Mouse (Mus musculus) midbrain, embryonic 14.5 days (tissue): ENCODE results near the gene Hpn. TPM values are rescaled to one million over a fixed set of nuclear protein-coding genes. Genes with fewer than 3 reads are reported as not detected.

Source experiments
- ATAC-seq: fragments of 200-750 bp; cut with Nextera tagmentation; 2 replicates; pipeline ENCODE4 v1.8.0; 2017; ENCODE audit warnings: moderate number of reproducible peaks, moderate library complexity; ENCODE audit not compliant: low FRiP score, low TSS enrichment
- DNase-seq: peaks from one replicate; pipeline ENCODE4 v3.0.0-alpha.2; 2015
- H3K27ac ChIP-seq: fragments of 300-500 bp; sonication (generic); replicated peaks from 2 replicates; pipeline ENCODE4 v1.5.1; 2014; ENCODE audit warnings: mild to moderate bottlenecking, low read depth, low read length, moderate library complexity
- H3K27me3 ChIP-seq: fragments of 300-500 bp; sonication (generic); 2 replicates; pipeline ENCODE4 v1.6.1; 2014; ENCODE audit warnings: low read length, control low read depth, mixed read lengths; ENCODE audit not compliant: control insufficient read depth, insufficient read depth
- H3K36me3 ChIP-seq: fragments of 300-500 bp; sonication (generic); 2 replicates; pipeline ENCODE4 v1.6.1; 2014; ENCODE audit warnings: low read length, control low read depth; ENCODE audit not compliant: control insufficient read depth, insufficient read depth
- H3K4me1 ChIP-seq: fragments of 300-500 bp; sonication (generic); 2 replicates; pipeline ENCODE4 v1.6.1; 2014; ENCODE audit warnings: mild to moderate bottlenecking, antibody characterized with exemption, low read length, control low read depth; ENCODE audit not compliant: control insufficient read depth, insufficient read depth
- H3K4me2 ChIP-seq: fragments of 300-500 bp; sonication (generic); 2 replicates; pipeline ENCODE4 v1.6.1; 2014; ENCODE audit warnings: mild to moderate bottlenecking, low read length, moderate library complexity
- H3K4me3 ChIP-seq: fragments of 300-500 bp; sonication (generic); replicated peaks from 2 replicates; pipeline ENCODE4 v1.5.1; 2014; ENCODE audit warnings: low read depth, low read length
- H3K9ac ChIP-seq: fragments of 300-500 bp; sonication (generic); replicated peaks from 2 replicates; pipeline ENCODE4 v1.6.1; 2014; ENCODE audit warnings: mild to moderate bottlenecking, low read length, moderate library complexity
- H3K9me3 ChIP-seq: fragments of 300-500 bp; sonication (generic); 2 replicates; pipeline ENCODE4 v1.6.1; 2016; ENCODE audit warnings: low read length, control low read depth, mixed read lengths; ENCODE audit not compliant: control insufficient read depth
- WGBS: fragments of 180-500 bp; shearing (Covaris S2); extraction: QIAGEN DNeasy Blood & Tissue Kit; methylation state at CpG from one replicate; pipeline ENCODE4 v1.1.7; 2014; 5-methylcytosine and 5-hydroxymethylcytosine counted together
- polyA plus RNA-seq: library from polyadenylated mRNA; unstranded; fragments of >200 nt; fragmentation: Nextera tagmentation; extraction: Ambion mirVana; gene quantifications from 2 replicates; pipeline ENCODE4 v1.2.1, GENCODE M21; 2014

Hpn gene
- polyA plus RNA-seq, 1 experiment from 2014 or later: 0.26 TPM

DNA sequence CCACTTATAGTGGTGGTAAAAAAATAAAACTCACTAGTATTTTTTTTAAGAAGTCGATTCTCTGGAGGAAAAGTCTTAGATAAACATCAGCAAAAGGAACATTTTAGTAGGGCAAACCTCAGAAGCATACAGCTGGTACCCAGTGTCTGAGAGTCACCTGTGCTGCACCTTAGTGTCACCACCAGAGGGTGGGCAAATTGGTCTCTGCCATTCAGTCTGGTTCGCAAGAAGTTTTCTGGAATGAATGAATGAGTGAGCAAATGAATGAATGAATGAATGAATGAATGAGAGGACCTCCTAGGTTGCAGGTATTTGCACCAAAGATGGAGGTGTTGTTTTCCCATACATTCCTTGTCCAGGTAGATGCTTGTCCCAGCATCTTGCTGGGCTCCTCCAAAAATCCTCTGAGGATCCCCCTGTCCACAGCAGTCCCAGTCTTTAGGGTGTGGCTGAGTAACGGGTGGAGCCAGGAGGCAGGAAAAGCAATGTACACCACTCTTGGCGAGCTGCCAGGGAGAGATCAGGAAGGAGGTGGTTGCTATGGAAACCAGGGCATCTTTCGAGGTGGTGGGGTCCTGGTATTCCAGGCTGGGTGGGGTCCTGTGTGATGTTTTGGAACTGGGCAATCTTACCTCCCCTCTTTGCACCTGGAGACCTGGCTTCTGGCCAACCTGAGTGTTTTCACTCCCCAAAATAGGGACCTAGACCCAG lies 65.8 kb downstream of the Hpn start:
- Histone ChIP-seq H3K27ac (peak overlapping the region; percentile 63), H3K4me1 (peaks cover 24% of the 10 kb centered on the region), H3K27me3 (peaks cover 38% of the 10 kb centered on the region), H3K9ac (peak overlapping the region; percentile 56), H3K36me3 (no peaks in the 10 kb centered on the region), H3K4me3 (peak overlapping the region; percentile 38), H3K4me2 (peak overlapping the region; percentile 63), H3K9me3 (no peaks in the 10 kb centered on the region)
- ATAC-seq (0 out of 2 replicates have a peak, but pooled peaks have one; percentile 9), DNase-seq (peak; percentile 90)
- 18% methylated on average over 5 of the region's 5 CpGs for WGBS

Other genes starting within 250 kb of the Hpn start
- not detected in 2 replicates for gene Cd22, start 234.9 kb downstream of the Hpn start, polyA plus RNA-seq
- gene Mag, start 200.4 kb downstream of the Hpn start, polyA plus RNA-seq: 1.8 and 2.8 TPM in 2 replicates
- not detected in 2 replicates for gene Hamp2, start 190.6 kb downstream of the Hpn start, polyA plus RNA-seq
- gene Hamp, start 171.3 kb downstream of the Hpn start, polyA plus RNA-seq: not detected in 2 replicates
- 26.2 and 30.4 TPM in 2 replicates for gene Usf2, start 158.5 kb downstream of the Hpn start, polyA plus RNA-seq
- gene Lsr, start 141.8 kb downstream of the Hpn start, polyA plus RNA-seq: 9.9 and 15.6 TPM in 2 replicates
- gene Fam187b, start 141.5 kb downstream of the Hpn start, polyA plus RNA-seq: 0.36 and 0.37 TPM in 2 replicates
- gene Fxyd5, start 72.8 kb downstream of the Hpn start, polyA plus RNA-seq: 7.9 and 10.8 TPM in 2 replicates
- gene Fxyd7, start 63.8 kb downstream of the Hpn start, polyA plus RNA-seq: 99.9 and 159 TPM in 2 replicates
- 2.8 and 9.0 TPM in 2 replicates for gene Fxyd1, start 58.1 kb downstream of the Hpn start, polyA plus RNA-seq
- 0.16 and 0.17 TPM in 2 replicates for gene Lgi4, start 55.9 kb downstream of the Hpn start, polyA plus RNA-seq
- gene Fxyd3, start 38.6 kb downstream of the Hpn start, polyA plus RNA-seq: not detected in 2 replicates
- 5.6 TPM in 2 replicates for gene Scn1b, start 11.7 kb upstream of the Hpn start, polyA plus RNA-seq
- gene Gramd1a, start 40.6 kb upstream of the Hpn start, polyA plus RNA-seq: 205 and 232 TPM in 2 replicates
- gene Scgb2b2, start 175.2 kb upstream of the Hpn start, polyA plus RNA-seq: not detected in 2 replicates
- gene Scgb1b2, start 176.5 kb upstream of the Hpn start, polyA plus RNA-seq: not detected in 2 replicates
- not detected in 2 replicates for gene Scgb2b3, start 246.8 kb upstream of the Hpn start, polyA plus RNA-seq